Mouse (Mus musculus) small intestine, adult 2 months (tissue): ENCODE measurements around the gene Cd200r2.

Source experiments
- CTCF ChIP-seq: fragments of 200-500 bp; IDR thresholded peaks from 2 replicates; pipeline ENCODE4 v1.5.1; 2012; ENCODE audit warnings: low read depth, mild to moderate bottlenecking, control low read depth, inconsistent platforms, low read length, moderate library complexity, mixed read lengths; ENCODE audit not compliant: insufficient replicate concordance, insufficient read length; ENCODE audit errors: extremely low read depth
- POLR2A ChIP-seq: fragments of 200-500 bp; IDR thresholded peaks from 2 replicates; pipeline ENCODE4 v1.6.1; 2012; ENCODE audit warnings: low read depth, mild to moderate bottlenecking, control low read depth, inconsistent platforms, low read length, moderate library complexity

DNA sequence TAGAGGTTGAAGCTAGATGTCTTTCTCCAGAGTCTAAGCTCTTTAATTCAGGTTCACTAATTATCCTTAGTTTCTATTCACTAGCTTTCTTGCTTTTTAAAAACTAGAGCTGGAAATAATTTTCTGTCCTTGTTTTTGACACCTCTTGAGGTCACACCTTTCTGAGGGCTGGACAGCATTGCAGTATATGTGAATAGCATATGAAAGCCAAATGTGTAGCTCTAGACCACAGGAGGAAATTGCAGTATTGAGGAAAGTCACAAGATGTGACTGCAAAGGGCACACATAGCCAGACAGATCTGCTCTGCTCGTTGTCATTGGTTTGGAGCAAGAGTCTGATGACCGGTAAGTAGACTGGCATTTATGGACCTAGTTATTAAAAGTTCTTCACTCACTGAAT, at the start of gene Cd200r2:
- TF ChIP-seq CTCF (no peak), POLR2A (no peak)
